Mouse (Mus musculus): ENCODE data around the gene Rnf208. TPM values are rescaled to one million over a fixed set of nuclear protein-coding genes. Genes with fewer than 3 reads are reported as not detected.

The Rnf208 gene
- total and polyA plus RNA-seq, 2 experiments from 2014 or later: 77.6 to 205 TPM

DNA sequence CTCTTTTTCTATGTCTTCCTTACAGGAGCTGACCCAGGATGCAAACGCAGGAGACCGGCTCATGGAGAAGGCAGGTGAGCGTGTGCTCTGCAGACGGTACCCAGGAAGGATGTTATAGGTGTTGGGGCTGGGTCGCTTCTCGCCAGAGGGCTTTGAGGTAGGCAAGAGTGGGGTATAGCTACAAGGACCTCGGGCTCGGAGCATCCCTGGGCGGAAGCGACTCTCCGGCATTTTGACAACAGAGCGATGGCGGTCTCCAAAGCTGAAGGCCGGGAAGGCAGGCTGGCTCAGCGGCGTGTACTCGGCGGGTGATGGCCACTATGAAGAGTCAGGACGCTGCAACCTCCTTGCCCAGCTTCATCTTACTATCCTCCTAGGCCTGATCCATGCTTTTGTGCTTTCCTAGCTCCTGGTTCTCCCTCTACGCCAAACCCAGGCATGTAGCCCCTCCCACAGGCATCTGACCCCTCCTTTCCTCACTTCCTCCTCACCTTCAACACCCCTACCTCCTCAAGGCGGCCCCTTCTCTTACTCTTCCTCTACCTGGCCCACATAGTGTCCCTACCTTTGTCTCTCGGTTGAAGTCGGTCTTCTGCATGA is 28.7 kb upstream of the Rnf208 start:
- 72% methylated on average over 23 of the region's 23 CpGs for WGBS
- Histone ChIP-seq H3K36me3 (ENCODE audit: insufficient read depth) (0 out of 2 replicates have a peak, but pooled peaks cover 1% of the 10 kb centered on the region), H3K4me3 (ENCODE audit: low read depth, low read length) (no peak overlapping the region), H3K9ac (no peak overlapping the region), H3K27me3 (ENCODE audit: insufficient read depth, low read length) (no peaks in the 10 kb centered on the region), H3K4me2 (ENCODE audit: low read depth) (no peak overlapping the region), H3K9me3 (ENCODE audit: low read length) (no peaks in the 10 kb centered on the region), H3K27ac (ENCODE audit: low read depth, low read length) (no peak overlapping the region), H3K4me1 (ENCODE audit: insufficient read depth) (peaks cover 17% of the 10 kb centered on the region)
- TF ChIP-seq CTCF (IDR thresholded peaks at IDR 0.05; ENCODE audit: low read depth): no peak
- DNase-seq (no peak), ATAC-seq (no peak)

DNA sequence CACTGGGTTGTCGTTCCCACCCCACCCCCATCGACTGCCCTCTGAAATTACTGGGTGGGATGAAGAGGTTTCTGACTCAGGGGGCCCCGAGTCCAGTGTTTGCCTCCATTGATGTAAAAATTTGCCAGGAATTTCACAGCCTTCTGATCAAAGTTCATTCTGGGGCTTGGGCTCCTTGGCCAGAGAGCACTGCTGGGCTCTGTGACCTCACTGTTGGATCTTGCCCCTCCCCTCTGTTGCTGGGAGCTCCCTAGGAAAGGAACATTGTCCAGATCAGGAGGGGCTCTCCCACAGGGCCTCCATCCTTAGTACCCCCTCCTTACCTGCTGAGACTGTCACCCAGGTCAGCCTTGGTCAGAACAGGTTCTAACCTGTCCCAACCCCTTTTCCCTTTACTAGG is 27.6 kb upstream of the Rnf208 start, which contains the start of gene Stpg3:
Gene Stpg3, minus strand, starts transcription at position 194 of the 400 bp plus-strand sequence.
- WGBS: 78% methylated on average over 3 of the region's 3 CpGs
- no peak for TF ChIP-seq CTCF (IDR thresholded peaks at IDR 0.05; ENCODE audit: low read depth)
- DNase-seq (no peak), ATAC-seq (no peak)
- H3K4me1 ChIP-seq (ENCODE audit: insufficient read depth): peaks cover 7% of the 10 kb centered on the region
- H3K27me3 ChIP-seq (ENCODE audit: insufficient read depth, low read length): no peaks in the 10 kb centered on the region
- no peak within 1 kb of the TSS for H3K27ac ChIP-seq (ENCODE audit: low read depth, low read length)
- H3K9me3 ChIP-seq (ENCODE audit: low read length): no peaks in the 10 kb centered on the region
- H3K4me2 ChIP-seq (ENCODE audit: low read depth): no peak within 1 kb of the TSS
- H3K36me3 ChIP-seq (ENCODE audit: insufficient read depth): no peaks in the 10 kb centered on the region
- no peak within 1 kb of the TSS for H3K9ac ChIP-seq
- no peak within 1 kb of the TSS for H3K4me3 ChIP-seq (ENCODE audit: low read depth, low read length)

DNA sequence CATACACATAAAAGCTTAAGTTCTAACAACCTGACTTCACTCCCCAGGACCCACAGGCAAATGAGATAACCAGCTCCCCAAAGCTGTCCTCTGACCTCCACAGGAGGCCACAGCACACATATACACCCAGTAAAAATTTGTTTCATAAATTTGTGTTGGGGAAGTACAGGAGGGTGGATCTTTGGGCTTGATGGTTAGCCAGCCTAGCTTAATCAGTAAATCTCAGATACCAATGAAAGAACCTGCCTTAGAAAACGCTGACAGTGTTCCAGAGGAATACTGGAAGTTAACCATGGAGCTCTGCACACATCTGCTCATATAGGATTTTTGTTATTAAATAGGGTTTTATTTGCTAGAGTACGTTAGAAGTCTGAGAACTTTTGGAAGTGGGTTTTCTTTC is 24.4 kb upstream of the Rnf208 start:
- Histone ChIP-seq H3K27me3 (ENCODE audit: insufficient read depth, low read length) (no peaks in the 10 kb centered on the region), H3K4me3 (ENCODE audit: low read depth, low read length) (no peak overlapping the region), H3K4me2 (ENCODE audit: low read depth) (no peak overlapping the region), H3K36me3 (ENCODE audit: insufficient read depth) (no peaks in the 10 kb centered on the region), H3K27ac (ENCODE audit: low read depth, low read length) (no peak overlapping the region), H3K4me1 (ENCODE audit: insufficient read depth) (no peaks in the 10 kb centered on the region), H3K9ac (no peak overlapping the region), H3K9me3 (ENCODE audit: low read length) (no peaks in the 10 kb centered on the region)
- DNase-seq (no peak), ATAC-seq (no peak)
- 58% methylated on average over 2 of the region's 2 CpGs for WGBS
- TF ChIP-seq CTCF (IDR thresholded peaks at IDR 0.05; ENCODE audit: low read depth): no peak

DNA sequence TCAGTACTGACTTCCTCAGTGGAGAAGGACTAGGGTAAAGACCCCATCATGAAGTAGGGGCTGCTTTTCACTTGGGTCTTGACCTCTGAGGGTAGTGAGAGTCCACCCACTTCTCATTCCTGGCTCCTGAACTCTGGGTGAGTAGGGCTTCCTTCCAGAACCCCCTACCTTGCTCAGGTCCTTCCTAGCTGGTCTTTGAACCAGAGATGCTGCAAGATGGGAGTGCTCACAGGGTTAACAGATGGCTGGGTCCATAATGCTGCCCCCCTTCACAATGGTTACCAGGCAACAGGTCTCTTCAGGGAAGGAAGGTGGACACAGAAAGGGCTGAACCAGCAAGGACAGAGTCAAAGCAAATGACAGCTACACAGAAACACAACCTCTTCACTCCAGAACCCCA is 23.6 kb upstream of the Rnf208 start, which contains the start of gene Fam166a:
Gene Fam166a, plus strand, starts transcription at position 301 of the 400 bp plus-strand sequence.
- no peak within 1 kb of the TSS for H3K4me2 ChIP-seq (ENCODE audit: low read depth)
- DNase-seq: no peak
- no peaks in the 10 kb centered on the region for H3K36me3 ChIP-seq (ENCODE audit: insufficient read depth)
- no peak within 1 kb of the TSS for H3K9ac ChIP-seq
- no peak within 1 kb of the TSS for H3K27ac ChIP-seq (ENCODE audit: low read depth, low read length)
- H3K9me3 ChIP-seq (ENCODE audit: low read length): no peaks in the 10 kb centered on the region
- H3K4me3 ChIP-seq (ENCODE audit: low read depth, low read length): no peak within 1 kb of the TSS
- 0 out of 2 replicates have a peak, but pooled peaks cover 3% of the 10 kb centered on the region for H3K4me1 ChIP-seq (ENCODE audit: insufficient read depth)
- no peak for TF ChIP-seq CTCF (IDR thresholded peaks at IDR 0.05; ENCODE audit: low read depth)
- ATAC-seq: no peak
- no peaks in the 10 kb centered on the region for H3K27me3 ChIP-seq (ENCODE audit: insufficient read depth, low read length)

DNA sequence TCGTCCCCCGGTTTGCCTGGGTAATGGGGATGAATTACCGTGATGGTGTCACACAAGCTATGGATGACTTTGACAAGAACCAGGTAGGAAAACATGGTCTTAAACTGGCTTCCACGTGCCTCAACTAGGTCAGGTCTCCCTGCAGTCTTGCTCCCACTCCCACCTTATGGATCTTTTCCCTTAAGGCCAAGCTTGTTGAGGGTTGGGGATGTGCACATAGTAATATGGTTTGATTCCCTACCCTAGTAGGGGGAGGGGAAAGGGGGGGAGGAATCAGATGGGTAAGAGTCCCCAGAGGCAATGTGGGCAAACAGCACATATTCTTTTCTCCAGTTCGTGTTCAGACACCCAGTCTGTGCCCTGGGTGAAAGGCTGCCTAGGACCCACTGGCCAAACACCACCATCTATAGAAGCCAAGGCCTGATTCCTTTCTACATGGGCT is 20.7 kb upstream of the Rnf208 start:
- 0 out of 2 replicates have a peak, but pooled peaks cover 11% of the 10 kb centered on the region for H3K4me1 ChIP-seq (ENCODE audit: insufficient read depth)
- WGBS: 73% methylated on average over 5 of the region's 5 CpGs
- no peak for ATAC-seq
- H3K9ac ChIP-seq: no peak overlapping the region
- H3K4me2 ChIP-seq (ENCODE audit: low read depth): no peak overlapping the region
- H3K4me3 ChIP-seq (ENCODE audit: low read depth, low read length): no peak overlapping the region
- no peaks in the 10 kb centered on the region for H3K9me3 ChIP-seq (ENCODE audit: low read length)
- no peak for TF ChIP-seq CTCF (IDR thresholded peaks at IDR 0.05; ENCODE audit: low read depth)
- DNase-seq: no peak
- no peaks in the 10 kb centered on the region for H3K27me3 ChIP-seq (ENCODE audit: insufficient read depth, low read length)
- H3K36me3 ChIP-seq (ENCODE audit: insufficient read depth): no peaks in the 10 kb centered on the region
- H3K27ac ChIP-seq (ENCODE audit: low read depth, low read length): no peak overlapping the region

DNA sequence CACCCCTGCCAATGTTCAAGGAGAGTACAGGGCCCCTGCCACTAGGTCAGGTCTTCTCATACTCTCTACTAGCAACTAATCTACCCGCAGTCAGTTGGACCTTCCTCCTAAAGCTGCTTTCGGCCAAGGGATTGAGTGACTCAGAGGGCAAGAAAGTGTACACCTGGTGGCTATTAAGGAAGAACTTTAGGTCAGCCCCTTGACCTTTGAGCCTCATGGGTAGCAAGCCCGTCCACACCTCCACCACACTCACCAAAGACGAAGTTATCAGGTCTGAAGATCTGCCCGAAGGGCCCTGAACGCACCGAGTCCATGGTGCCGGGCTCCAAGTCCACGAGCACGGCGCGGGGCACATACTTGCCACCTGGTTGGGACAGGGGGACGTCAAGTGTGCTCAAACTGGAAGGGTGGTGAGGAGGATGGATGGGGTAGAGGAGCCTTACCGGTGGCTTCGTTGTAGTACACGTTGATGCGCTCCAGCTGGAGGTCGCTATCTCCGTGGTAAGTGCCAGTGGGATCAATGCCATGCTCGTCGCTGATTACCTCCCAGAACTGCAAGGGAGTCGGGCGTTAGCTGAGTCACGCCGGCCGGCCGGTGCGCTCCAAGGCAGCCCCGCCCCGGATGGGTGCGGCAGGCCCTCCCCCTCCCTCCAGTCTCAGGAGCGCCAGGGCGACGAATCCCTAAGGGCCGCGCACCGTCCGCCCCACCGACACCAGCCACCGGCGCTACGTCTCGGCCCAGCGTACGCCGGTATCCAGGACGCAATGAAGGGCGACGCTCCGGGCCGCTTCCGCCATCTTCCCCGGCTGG is 18.2 kb upstream of the Rnf208 start:
- peak; percentile 7 for ATAC-seq
- Histone ChIP-seq H3K27me3 (ENCODE audit: insufficient read depth, low read length) (no peaks in the 10 kb centered on the region), H3K9me3 (ENCODE audit: low read length) (no peaks in the 10 kb centered on the region), H3K36me3 (ENCODE audit: insufficient read depth) (no peaks in the 10 kb centered on the region), H3K4me1 (ENCODE audit: insufficient read depth) (peaks cover 15% of the 10 kb centered on the region; the same call in 1 of the 2 replicates), H3K27ac (ENCODE audit: low read depth, low read length) (peak overlapping the region; percentile 92), H3K4me2 (ENCODE audit: low read depth) (peak overlapping the region; percentile 78), H3K9ac (peak overlapping the region; percentile 86), H3K4me3 (ENCODE audit: low read depth, low read length) (peak overlapping the region; percentile 88)
- DNase-seq: no peak
- WGBS: 3% methylated on average over 53 of the region's 53 CpGs
- TF ChIP-seq CTCF (IDR thresholded peaks at IDR 0.05; ENCODE audit: low read depth): no peak

DNA sequence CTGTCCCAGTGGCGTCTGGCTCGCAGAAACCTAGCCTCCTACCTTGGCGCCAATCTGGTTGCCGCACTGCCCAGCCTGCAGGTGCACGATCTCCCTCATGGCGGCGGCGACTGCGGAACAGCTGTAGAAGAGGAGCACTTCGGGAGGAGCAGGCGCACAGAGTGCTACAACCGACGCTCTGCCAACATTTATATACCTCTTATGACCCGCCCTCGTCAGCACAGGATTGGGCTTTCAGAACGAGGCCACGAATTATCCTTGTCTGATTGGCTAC is 17.6 kb upstream of the Rnf208 start, which contains the start of gene Tubb4b:
Gene Tubb4b, minus strand, starts transcription at position 211 of the 274 bp plus-strand sequence.
- WGBS: 3% methylated on average over 17 of the region's 17 CpGs
- H3K4me3 ChIP-seq (ENCODE audit: low read depth, low read length): peak within 1 kb of the TSS; percentile 88
- H3K4me1 ChIP-seq (ENCODE audit: insufficient read depth): peaks cover 18% of the 10 kb centered on the region; the same call in 1 of the 2 replicates
- DNase-seq (no peak), ATAC-seq (no peak)
- TF ChIP-seq CTCF (IDR thresholded peaks at IDR 0.05; ENCODE audit: low read depth): peak; percentile 60
- no peaks in the 10 kb centered on the region for H3K27me3 ChIP-seq (ENCODE audit: insufficient read depth, low read length)
- H3K9ac ChIP-seq: peak within 1 kb of the TSS; percentile 86
- H3K9me3 ChIP-seq (ENCODE audit: low read length): no peaks in the 10 kb centered on the region
- peak within 1 kb of the TSS; percentile 78 for H3K4me2 ChIP-seq (ENCODE audit: low read depth)
- peak within 1 kb of the TSS; percentile 96 for H3K27ac ChIP-seq (ENCODE audit: low read depth, low read length)
- H3K36me3 ChIP-seq (ENCODE audit: insufficient read depth): no peaks in the 10 kb centered on the region
